8 mouse cellular contexts compared by ENCODE assay signal in genomic region chr17:35578211-35578610, GRCm38 (mm10). TPM values are rescaled to one million over a fixed set of nuclear protein-coding genes. Genes with fewer than 3 reads are reported as not detected.
DNase-seq lines count a peak whose midpoint lies in the region; ATAC-seq lines count a peak whose summit lies in the region.

No protein-coding gene starts in this region.

- no peak overlapping the region for H3K27ac ChIP-seq in kidney, embryonic 14.5 days (ENCODE audit: low read depth, low read length)
- H3K27ac ChIP-seq in embryonic facial prominence, embryonic 10.5 days (replicated peaks): no peak overlapping the region
- no peak overlapping the region for H3K27ac ChIP-seq in limb, embryonic 11.5 days (replicated peaks; ENCODE audit: low read depth, low read length)

- WGBS in kidney, embryonic 14.5 days: 21% methylated on average over 6 of the region's 6 CpGs
- WGBS in embryonic facial prominence, embryonic 10.5 days: 17% methylated on average over 6 of the region's 6 CpGs
- 18% methylated on average over 6 of the region's 6 CpGs for WGBS in limb, embryonic 11.5 days

- no peak overlapping the region for H3K4me2 ChIP-seq in kidney, embryonic 14.5 days (replicated peaks; ENCODE audit: low read depth, low read length)
- H3K4me2 ChIP-seq in limb, embryonic 11.5 days (ENCODE audit: low read depth, severe bottlenecking): no peak overlapping the region

- H3K4me1 ChIP-seq in kidney, embryonic 14.5 days (ENCODE audit: control insufficient read depth, insufficient read depth, low read length): no peaks in the 10 kb centered on the region
- no peaks in the 10 kb centered on the region for H3K4me1 ChIP-seq in embryonic facial prominence, embryonic 10.5 days
- no peaks in the 10 kb centered on the region for H3K4me1 ChIP-seq in limb, embryonic 11.5 days (ENCODE audit: control insufficient read depth, insufficient read depth, low read length)

- no peaks in the 10 kb centered on the region for H3K9me3 ChIP-seq in kidney, embryonic 14.5 days (ENCODE audit: control insufficient read depth, low read length)
- H3K9me3 ChIP-seq in embryonic facial prominence, embryonic 10.5 days: no peaks in the 10 kb centered on the region
- H3K9me3 ChIP-seq in limb, embryonic 11.5 days (ENCODE audit: control insufficient read depth, low read length): no peaks in the 10 kb centered on the region

- no peak for ATAC-seq in kidney, embryonic 14.5 days (ENCODE audit: low FRiP score, low TSS enrichment)
- ATAC-seq in inflammation-experienced regulatory T-cells, adult 6 months: peak; percentile 41
- ATAC-seq in limb, embryonic 11.5 days (ENCODE audit: insufficient number of reproducible peaks, low FRiP score, low TSS enrichment, low read depth): no peak

- no peak overlapping the region for H3K9ac ChIP-seq in kidney, embryonic 14.5 days (ENCODE audit: low read depth, low read length)
- H3K9ac ChIP-seq in limb, embryonic 11.5 days (ENCODE audit: low read length): no peak overlapping the region

- peak; percentile 57 for DNase-seq in kidney, adult 11 months
- DNase-seq in adrenal gland, adult 8-10 months: peak; percentile 33
- DNase-seq in embryonic facial prominence, embryonic 10.5 days (ENCODE audit: low spot score): peak; percentile 84
- peak; percentile 92 for DNase-seq in limb, embryonic 11.5 days (ENCODE audit: low spot score)
- peak; percentile 81 for DNase-seq in ovary, postnatal 14 days (ENCODE audit: low spot score)
- DNase-seq in thymus, postnatal 10 days (ENCODE audit: low spot score in 2 of 2): peak; percentile 55 to 90

- H3K36me3 ChIP-seq in kidney, embryonic 14.5 days (ENCODE audit: control insufficient read depth, insufficient read depth, low read length): no peaks in the 10 kb centered on the region
- no peaks in the 10 kb centered on the region for H3K36me3 ChIP-seq in embryonic facial prominence, embryonic 10.5 days (replicated peaks)
- no peaks in the 10 kb centered on the region for H3K36me3 ChIP-seq in limb, embryonic 11.5 days (ENCODE audit: control insufficient read depth, insufficient read depth, low read length)

- no peak overlapping the region for H3K4me3 ChIP-seq in kidney, embryonic 14.5 days (ENCODE audit: low read length)
- H3K4me3 ChIP-seq in embryonic facial prominence, embryonic 10.5 days: no peak overlapping the region
- no peak overlapping the region for H3K4me3 ChIP-seq in limb, embryonic 11.5 days (ENCODE audit: low read depth, low read length)

- no peaks in the 10 kb centered on the region for H3K27me3 ChIP-seq in kidney, embryonic 14.5 days (ENCODE audit: control insufficient read depth, insufficient read depth, low read length)
- peaks cover 13% of the 10 kb centered on the region for H3K27me3 ChIP-seq in embryonic facial prominence, embryonic 10.5 days (replicated peaks; ENCODE audit: low read depth, poor library complexity, severe bottlenecking)
- 0 out of 2 replicates have a peak, but pooled peaks cover 4% of the 10 kb centered on the region for H3K27me3 ChIP-seq in limb, embryonic 11.5 days (ENCODE audit: control insufficient read depth, insufficient read depth, low read length)

RNA-seq across cellular contexts. Expression of gene 2300002M23Rik, which starts 11.0 kb away (rescaled TPM):
- not detected in 2 replicates for polyA plus RNA-seq in kidney, embryonic 14.5 days (2014; fragmentation: Nextera tagmentation; extraction: Ambion mirVana)
- not detected for total RNA-seq in adrenal gland, adult 8-10 months (2022)
- polyA plus RNA-seq in embryonic facial prominence, embryonic 10.5 days (2016; fragmentation: Nextera tagmentation; extraction: Ambion mirVana): not detected in 2 replicates
- polyA plus RNA-seq in inflammation-experienced regulatory T-cells, adult 6 months (2017; shearing (Covaris generic)): not detected
- not detected in 2 replicates for polyA plus RNA-seq in limb, embryonic 11.5 days (2014; fragmentation: Nextera tagmentation; extraction: Ambion mirVana)

RNA-seq across cellular contexts. Expression of gene Sfta2, which starts 23.1 kb away (rescaled TPM):
- 3.3 and 4.2 TPM in 2 replicates for polyA plus RNA-seq in kidney, embryonic 14.5 days (2014; fragmentation: Nextera tagmentation; extraction: Ambion mirVana)
- total RNA-seq in adrenal gland, adult 8-10 months (2022): not detected
- not detected in 2 replicates for polyA plus RNA-seq in embryonic facial prominence, embryonic 10.5 days (2016; fragmentation: Nextera tagmentation; extraction: Ambion mirVana)
- polyA plus RNA-seq in inflammation-experienced regulatory T-cells, adult 6 months (2017; shearing (Covaris generic)): not detected
- polyA plus RNA-seq in limb, embryonic 11.5 days (2014; fragmentation: Nextera tagmentation; extraction: Ambion mirVana): not detected in 2 replicates

RNA-seq across cellular contexts. Expression of gene Cdsn, which starts 26.3 kb away (rescaled TPM):
- not detected in 2 replicates for polyA plus RNA-seq in kidney, embryonic 14.5 days (2014; fragmentation: Nextera tagmentation; extraction: Ambion mirVana)
- 10 to 100 TPM in 1 of 4 experiments, 1 to 10 TPM in 2, under 1 TPM in 1; 0.17 to 12.1 (median 3.0) TPM for total RNA-seq in adrenal gland, adult 8-10 months (2022)
- not detected in 2 replicates for polyA plus RNA-seq in embryonic facial prominence, embryonic 10.5 days (2016; fragmentation: Nextera tagmentation; extraction: Ambion mirVana)
- polyA plus RNA-seq in inflammation-experienced regulatory T-cells, adult 6 months (2017; shearing (Covaris generic)): not detected
- not detected in 2 replicates for polyA plus RNA-seq in limb, embryonic 11.5 days (2014; fragmentation: Nextera tagmentation; extraction: Ambion mirVana)

RNA-seq across cellular contexts. Expression of gene Psors1c2, which starts 45.2 kb away (rescaled TPM):
- polyA plus RNA-seq in kidney, embryonic 14.5 days (2014; fragmentation: Nextera tagmentation; extraction: Ambion mirVana): 0.79 and 0.80 TPM in 2 replicates
- not detected for total RNA-seq in adrenal gland, adult 8-10 months (2022)
- 1.6 and 1.9 TPM in 2 replicates for polyA plus RNA-seq in embryonic facial prominence, embryonic 10.5 days (2016; fragmentation: Nextera tagmentation; extraction: Ambion mirVana)
- polyA plus RNA-seq in inflammation-experienced regulatory T-cells, adult 6 months (2017; shearing (Covaris generic)): under 1 TPM in 1 of 3 experiments, not detected in 2; 0.73 TPM
- polyA plus RNA-seq in limb, embryonic 11.5 days (2014; fragmentation: Nextera tagmentation; extraction: Ambion mirVana): 0.72 and 1.1 TPM in 2 replicates

RNA-seq across cellular contexts. Expression of gene Gm9573, which starts 48.2 kb away (rescaled TPM):
- not detected in 2 replicates for polyA plus RNA-seq in kidney, embryonic 14.5 days (2014; fragmentation: Nextera tagmentation; extraction: Ambion mirVana)
- total RNA-seq in adrenal gland, adult 8-10 months (2022): not detected
- polyA plus RNA-seq in embryonic facial prominence, embryonic 10.5 days (2016; fragmentation: Nextera tagmentation; extraction: Ambion mirVana): not detected in 2 replicates
- polyA plus RNA-seq in inflammation-experienced regulatory T-cells, adult 6 months (2017; shearing (Covaris generic)): not detected
- not detected in 2 replicates for polyA plus RNA-seq in limb, embryonic 11.5 days (2014; fragmentation: Nextera tagmentation; extraction: Ambion mirVana)

Comparison
In these comparisons a context has a peak if more than half of its experiments do, and no peak if none do; other contexts are left out.
1. DNase-seq: peak in every context shown above with its lines; median percentile 92 in limb, embryonic 11.5 days; 84 in embryonic facial prominence, embryonic 10.5 days; 81 in ovary, postnatal 14 days; 72 in thymus, postnatal 10 days; 57 in kidney, adult 11 months; 33 in adrenal gland, adult 8-10 months.